Mouse (Mus musculus) v-Abl transformed pro-B cells (cell line): ENCODE measurements around the gene Ppih.

ENCODE experiments used
- in situ Hi-C, 2 experiments: fragments of 400-800 bp; cut with MboI; formaldehyde crosslinking; loops; one replicate each; pipeline ENCODE4 v1.15.1; 2025; ENCODE audit not compliant: unreplicated experiment in 2 of 2

The Ppih gene

GRCm38 (mm10) chr4:119320131-119320830, at the start of gene Ppih:
Gene Ppih, minus strand, starts transcription at chr4:119320546.
- in situ Hi-C loops = no loop called here

GRCm38 (mm10) chr4:119369460-119369859, 49.1 kb upstream of the Ppih start:
- in situ Hi-C loops = loop anchor here (25.0 kb wide), 1 partner anchor 357 kb away; no protein-coding TSS in a partner anchor

- in situ Hi-C loops = loop anchor here (25.0 kb wide), 1 partner anchor 355 kb away; no protein-coding TSS in a partner anchor
These were observed 46.6 kb upstream of the Ppih start for GRCm38 (mm10) chr4:119366758-119367526.

- in situ Hi-C loops = loop anchor here (25.0 kb wide), 1 partner anchor 350 kb away; no protein-coding TSS in a partner anchor
These were observed 41.9 kb upstream of the Ppih start for GRCm38 (mm10) chr4:119362231-119362630.

- in situ Hi-C loops = loop anchor here (25.0 kb wide), 1 partner anchor 347 kb away; no protein-coding TSS in a partner anchor
These were observed 39.0 kb upstream of the Ppih start for GRCm38 (mm10) chr4:119359196-119359971.

GRCm38 (mm10) chr4:119345508-119345907, 25.2 kb upstream of the Ppih start:
- in situ Hi-C loops = no loop called here

GRCm38 (mm10) chr4:119338861-119339361, 18.6 kb upstream of the Ppih start:
- in situ Hi-C loops = loop anchor here in 1 of 2 experiments (5.0 kb wide), 1 partner anchor 57 kb away; no protein-coding TSS in a partner anchor

GRCm38 (mm10) chr4:119338422-119338821, 18.1 kb upstream of the Ppih start:
- in situ Hi-C loops = loop anchor here in 1 of 2 experiments (5.0 kb wide), 1 partner anchor 56 kb away; no protein-coding TSS in a partner anchor

- in situ Hi-C loops = no loop called here
These were observed 13.1 kb upstream of the Ppih start for GRCm38 (mm10) chr4:119333487-119333886.

GRCm38 (mm10) chr4:119320896-119321550, 677 bp upstream of the Ppih start:
- in situ Hi-C loops = no loop called here

GRCm38 (mm10) chr4:119313756-119314155, 6.6 kb downstream of the Ppih start:
- in situ Hi-C loops = no loop called here

GRCm38 (mm10) chr4:119305418-119305817, 14.9 kb downstream of the Ppih start:
- in situ Hi-C loops = no loop called here

GRCm38 (mm10) chr4:119303291-119303690, 17.1 kb downstream of the Ppih start:
- in situ Hi-C loops = no loop called here

- in situ Hi-C loops = no loop called here
These were observed 18.6 kb downstream of the Ppih start for GRCm38 (mm10) chr4:119301777-119302176.

GRCm38 (mm10) chr4:119300761-119301160, 19.6 kb downstream of the Ppih start:
- in situ Hi-C loops = no loop called here

GRCm38 (mm10) chr4:119297361-119297760, 23.0 kb downstream of the Ppih start:
- in situ Hi-C loops = no loop called here

- in situ Hi-C loops = no loop called here
These were observed 25.3 kb downstream of the Ppih start for GRCm38 (mm10) chr4:119295134-119295453.

- in situ Hi-C loops = no loop called here
These were observed 25.8 kb downstream of the Ppih start, which contains the start of gene Ybx1 for GRCm38 (mm10) chr4:119294415-119295133. Gene Ybx1, minus strand, starts transcription at chr4:119294604.

GRCm38 (mm10) chr4:119293574-119294258, 26.6 kb downstream of the Ppih start:
- in situ Hi-C loops = no loop called here
